Mouse (Mus musculus): ENCODE data around the gene Wtap.
"Not testable (repeated sequence)": the region's sequence is repeated elsewhere in the genome, so short reads cannot be mapped to it uniquely, and the experiment has no call there.

Gene Wtap

DNA sequence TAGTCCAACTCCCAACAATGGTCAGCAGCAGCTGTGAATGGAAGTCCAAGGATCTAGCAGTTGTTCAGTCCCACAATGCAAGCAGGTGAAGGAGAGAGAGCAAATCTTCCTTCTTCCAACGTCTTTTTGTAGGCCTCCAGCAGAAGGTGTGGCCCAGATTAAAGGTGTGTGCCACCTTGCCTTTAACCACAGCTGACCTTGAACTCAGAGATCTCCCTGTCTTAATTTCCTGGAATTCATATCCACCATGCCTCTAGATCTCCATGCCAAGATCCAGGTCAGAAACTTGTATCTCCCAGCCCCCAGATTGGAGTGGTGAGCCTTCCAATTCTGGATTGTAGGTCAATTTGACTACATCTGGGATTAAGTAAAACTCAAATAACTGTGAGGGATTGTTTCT lies at the start of gene Wtap:
Gene Wtap, minus strand, starts transcription at position 101 of the 400 bp plus-strand sequence.
- DNase-seq (ENCODE audit: low read depth, low spot score) = no peak

DNA sequence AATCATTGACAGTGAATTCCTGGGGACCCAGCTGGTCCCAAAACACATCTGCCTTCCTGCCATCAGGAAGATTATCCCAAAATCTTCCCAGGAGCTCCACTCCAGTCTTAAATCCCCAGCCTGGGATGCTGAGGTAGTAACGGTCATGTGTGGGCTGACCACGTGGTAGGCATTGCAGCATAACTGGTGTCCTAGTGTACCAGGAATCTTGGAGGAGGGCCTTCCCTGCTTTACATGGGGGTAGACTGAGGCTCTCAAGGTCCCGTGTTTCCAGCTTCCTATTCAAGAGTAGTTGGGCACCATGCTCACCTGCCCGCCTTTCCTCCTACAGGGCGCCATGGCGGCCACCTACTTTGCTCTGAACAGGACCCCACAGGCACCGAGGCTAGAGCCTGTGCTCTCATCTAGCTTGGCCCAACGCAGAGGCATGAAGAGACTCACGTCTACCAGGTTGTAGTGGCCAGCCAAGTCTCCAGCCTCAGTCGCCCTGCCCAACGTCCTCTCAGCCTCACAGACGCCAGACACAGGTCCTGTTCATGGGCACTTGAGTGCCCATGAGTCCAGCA lies 42.7 kb upstream of the Wtap start:
- DNase-seq (ENCODE audit: low read depth, low spot score) = not testable (repeated sequence)

DNA sequence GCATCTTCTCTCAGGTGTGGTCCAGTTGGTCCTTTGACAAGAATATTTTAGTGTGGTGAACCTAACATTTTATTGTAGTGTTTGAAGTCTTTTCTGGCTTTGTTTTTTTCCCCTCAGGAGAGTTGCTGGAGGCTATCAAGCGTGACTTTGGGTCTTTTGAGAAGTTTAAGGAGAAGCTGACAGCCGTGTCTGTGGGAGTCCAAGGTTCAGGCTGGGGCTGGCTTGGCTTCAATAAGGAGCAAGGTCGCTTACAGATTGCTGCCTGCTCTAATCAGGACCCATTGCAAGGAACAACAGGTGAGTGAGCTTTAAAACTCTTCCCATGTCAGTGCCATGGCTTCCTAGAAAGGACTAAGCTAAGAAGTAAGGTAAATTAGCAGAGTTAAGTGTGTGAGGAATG lies 19.3 kb upstream of the Wtap start:
- no peak for DNase-seq (ENCODE audit: low read depth, low spot score)

DNA sequence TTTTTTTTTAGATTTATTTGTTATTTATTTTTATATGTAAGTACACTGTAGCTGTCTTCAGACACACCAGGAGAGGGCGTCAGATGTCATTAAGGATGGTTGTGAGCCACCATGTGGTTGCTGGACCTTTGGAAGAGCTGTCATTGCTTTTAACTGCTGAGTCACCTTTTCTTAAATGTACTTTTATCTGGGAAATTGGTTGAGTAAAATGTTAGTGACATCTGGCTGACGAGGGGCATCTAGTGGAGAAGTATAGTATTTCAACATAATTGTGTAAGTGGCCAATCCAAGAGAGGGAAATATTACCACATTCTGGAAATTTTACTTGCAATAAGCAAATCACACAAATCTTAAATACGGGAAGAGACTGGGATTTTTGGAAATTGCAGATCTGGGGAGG lies 15.9 kb upstream of the Wtap start:
- no peak for DNase-seq (ENCODE audit: low read depth, low spot score)

DNA sequence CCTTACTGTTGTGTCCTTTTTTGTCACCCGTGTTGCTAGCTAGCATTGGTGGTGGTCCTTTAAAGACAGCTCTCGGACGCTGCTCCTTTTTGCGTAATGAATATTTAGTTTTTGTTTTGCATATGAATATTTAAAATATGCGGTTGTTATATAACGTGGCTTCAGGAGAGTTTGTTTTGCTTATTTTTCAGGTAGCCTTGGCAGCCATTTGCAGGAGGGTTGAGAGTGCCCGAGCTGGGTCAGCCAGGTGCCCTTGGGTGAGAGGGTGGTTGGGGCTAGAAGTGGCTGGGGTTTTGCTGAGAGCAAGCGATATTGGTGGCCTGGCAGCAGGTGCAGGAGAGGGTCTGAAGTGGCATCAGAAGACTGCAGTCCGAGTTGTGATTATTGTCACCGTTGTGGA lies 14.6 kb upstream of the Wtap start:
- no peak for DNase-seq (ENCODE audit: low read depth, low spot score)

DNA sequence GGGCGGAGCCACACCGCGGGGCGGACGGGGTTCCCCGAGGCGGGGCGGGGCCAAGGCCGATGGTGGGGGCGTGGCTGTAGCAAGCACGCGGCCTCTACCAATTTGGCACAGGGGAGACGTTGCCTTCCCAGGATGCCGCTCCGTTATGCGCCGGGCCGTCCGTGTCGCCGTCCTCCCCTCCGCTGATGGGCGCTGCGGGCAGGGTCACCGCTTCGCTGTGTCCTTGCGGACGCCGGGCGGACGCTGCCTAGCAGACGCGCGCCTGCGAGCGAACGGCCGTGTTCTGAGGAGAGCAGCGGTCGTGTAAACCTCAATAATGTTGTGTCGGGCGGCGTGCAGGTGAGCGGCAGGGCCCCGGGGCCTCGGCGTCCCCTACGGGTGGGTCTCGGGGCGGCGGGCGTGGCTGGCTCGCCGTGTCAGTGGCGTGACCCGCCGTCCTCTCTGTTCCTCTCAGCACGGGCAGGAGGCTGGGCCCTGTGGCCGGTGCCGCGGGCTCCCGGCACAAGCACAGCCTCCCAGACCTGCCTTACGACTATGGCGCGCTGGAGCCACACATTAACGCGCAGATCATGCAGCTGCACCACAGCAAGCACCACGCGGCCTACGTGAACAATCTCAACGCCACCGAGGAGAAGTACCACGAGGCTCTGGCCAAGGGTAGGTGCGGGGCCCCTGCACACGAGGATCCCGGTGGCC lies 13.9 kb upstream of the Wtap start:
- peak; percentile 94 for DNase-seq (ENCODE audit: low read depth, low spot score)

DNA sequence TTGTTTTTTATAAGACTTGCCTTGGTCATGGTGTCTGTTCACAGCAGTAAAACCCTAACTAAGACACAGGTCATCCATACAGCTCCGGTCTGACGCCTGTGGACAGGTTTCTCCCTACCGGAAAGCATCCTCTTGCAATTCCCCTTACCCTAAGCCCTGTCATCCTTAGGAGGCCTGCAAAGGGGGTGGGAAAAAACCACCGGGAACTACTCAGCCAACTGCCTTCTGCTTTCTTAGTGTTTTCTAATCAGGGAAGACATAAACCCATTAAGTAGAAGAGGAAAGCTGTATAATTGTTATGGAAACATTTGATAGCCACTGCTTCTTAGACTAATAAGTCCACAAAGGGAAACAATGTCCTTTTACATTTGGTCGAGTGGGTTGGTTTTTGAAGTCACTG lies 13.0 kb upstream of the Wtap start:
- DNase-seq (ENCODE audit: low read depth, low spot score) = no peak

DNA sequence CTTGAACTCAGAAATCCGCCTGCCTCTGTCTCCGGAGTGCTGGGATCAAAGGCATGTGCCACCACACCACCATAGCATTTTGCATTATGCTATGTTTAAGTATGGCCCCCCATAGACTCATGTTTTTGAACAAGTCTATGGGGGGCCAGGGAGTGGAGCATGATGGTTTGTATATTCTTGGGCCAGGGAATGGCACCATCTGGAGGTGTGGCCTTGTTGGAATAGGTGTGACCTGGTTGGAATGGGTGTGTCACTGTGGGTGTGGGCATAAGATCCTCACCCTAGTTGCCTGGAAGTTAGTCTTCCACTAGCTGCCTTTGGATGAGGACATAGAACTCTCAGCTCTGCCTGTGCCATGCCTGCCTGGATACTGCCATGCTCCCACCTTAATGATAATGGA lies 12.6 kb upstream of the Wtap start, which contains the start of gene Sod2:
Gene Sod2, plus strand, starts transcription at position 301 of the 400 bp plus-strand sequence.
- DNase-seq (ENCODE audit: low read depth, low spot score) = not testable (repeated sequence)

DNA sequence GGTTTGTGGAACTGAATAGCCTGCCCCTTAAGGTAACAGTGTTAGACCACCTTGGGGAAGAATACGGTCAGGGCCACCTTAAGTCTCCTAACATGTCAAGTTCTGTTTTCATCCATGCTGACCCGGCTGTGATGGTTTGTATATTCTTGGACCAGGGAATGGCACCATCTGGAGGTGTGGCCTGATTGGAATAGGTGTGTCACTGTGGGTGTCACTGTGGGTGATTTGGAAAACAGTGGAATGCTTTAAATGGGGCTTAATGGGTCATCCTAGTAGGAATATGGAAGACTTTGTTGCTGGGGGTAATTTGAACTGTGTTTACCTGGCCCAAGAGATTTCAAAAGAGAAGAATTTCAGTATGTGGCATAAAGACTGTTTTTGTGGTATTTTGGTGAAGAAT lies 10.5 kb upstream of the Wtap start:
- DNase-seq (ENCODE audit: low read depth, low spot score) = not testable (repeated sequence)

DNA sequence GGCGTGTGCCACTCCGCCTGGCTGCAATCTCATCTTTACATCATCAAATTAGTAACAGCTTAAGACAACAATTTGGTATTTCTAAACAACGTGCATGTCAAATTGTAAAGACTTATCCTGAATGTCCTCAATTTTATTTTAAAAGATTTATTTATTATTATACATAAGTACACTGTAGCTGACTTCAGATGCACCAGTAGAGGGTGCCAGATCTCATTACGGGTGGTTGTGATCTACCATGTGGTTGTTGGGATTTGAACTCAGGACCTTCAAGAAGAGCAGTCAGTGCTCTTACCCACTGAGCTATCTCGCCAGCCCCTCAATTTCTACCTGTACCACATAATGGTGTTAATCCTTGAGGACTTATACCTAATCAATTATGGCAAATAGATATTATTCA lies 8.3 kb upstream of the Wtap start:
- not testable (repeated sequence) for DNase-seq (ENCODE audit: low read depth, low spot score)

DNA sequence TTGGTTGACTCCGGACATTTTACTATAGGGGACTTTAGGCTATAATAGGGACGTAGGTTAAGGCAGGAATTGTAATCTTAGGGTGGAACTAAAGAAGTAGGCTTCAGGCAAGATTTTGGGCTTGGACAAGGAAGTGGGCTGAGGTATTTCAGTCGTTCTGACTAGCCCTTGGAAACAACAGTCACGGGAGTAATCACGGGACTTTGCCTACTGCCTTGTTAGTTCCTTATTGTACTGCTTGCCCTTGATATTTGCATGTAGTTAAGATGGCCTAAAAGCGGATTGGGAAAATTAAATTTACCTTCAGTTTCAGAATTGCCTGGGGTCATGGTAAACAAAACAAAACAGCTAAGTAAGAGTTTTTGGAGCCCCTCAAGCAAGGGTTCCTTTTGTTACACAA lies 5.1 kb upstream of the Wtap start:
- DNase-seq (ENCODE audit: low read depth, low spot score) = no peak

DNA sequence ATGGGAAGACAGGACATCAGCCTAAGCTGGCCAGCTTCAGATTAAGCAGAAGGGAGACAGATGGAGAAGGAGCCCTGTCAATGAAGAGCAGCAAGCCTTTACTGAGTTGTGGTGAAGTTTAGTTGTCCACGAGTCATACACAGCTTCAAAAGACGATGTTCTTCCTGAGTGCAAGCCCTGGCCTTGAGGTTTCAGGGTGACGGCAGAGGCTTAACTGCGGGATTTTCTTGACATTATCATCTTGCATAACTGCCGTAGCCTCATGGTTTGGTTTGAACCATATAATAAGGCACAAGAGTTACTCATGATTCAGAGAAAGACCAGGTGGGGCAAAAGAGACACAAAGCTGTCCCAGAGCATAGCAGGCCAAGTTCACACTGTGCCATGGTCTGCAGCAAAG lies 3.9 kb upstream of the Wtap start:
- no peak for DNase-seq (ENCODE audit: low read depth, low spot score)

DNA sequence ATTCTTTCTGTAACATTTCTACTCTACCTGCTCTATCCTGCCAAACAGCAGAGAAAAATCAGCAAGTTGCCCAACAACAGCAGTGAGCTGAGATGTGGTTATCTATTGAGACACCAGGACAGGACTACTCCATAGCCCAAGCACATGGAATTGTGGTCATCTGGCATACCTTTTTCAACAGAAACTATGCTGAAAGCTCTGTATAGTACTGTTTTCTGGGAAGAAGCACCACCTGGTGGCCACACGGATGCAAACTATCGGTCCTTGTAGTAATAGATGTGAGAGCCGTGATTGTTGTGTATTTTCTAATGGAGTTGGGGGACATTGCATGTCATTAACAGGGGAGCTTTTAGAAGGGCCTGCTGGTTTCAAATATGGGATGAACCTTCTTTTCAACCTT lies 2.4 kb upstream of the Wtap start:
- DNase-seq (ENCODE audit: low read depth, low spot score) = no peak

DNA sequence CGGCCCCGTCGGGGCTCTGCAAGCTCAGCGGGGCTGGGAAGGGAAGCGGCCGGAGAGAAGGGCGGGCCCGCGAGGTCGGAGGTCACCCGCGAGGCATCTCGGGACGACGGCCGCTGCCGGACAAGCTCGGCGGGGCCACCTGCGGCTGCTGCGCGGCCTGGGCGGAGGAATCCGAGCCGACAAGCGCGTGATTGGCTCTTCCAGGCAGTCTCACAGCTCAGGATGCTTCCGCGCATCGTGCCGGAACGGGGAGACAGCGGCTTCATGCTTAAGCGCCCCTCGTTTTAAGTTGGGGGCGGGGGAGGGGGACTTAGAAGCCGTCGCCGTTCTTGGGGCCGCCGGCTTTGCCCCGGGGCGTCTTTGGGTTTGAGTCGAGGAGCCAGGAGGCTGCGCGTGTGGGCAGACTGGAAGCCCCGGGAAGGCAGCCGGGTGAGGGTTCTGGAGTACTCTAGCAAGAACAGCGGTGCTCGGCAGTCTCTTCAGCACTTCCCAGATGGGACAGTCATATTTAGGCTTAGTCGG lies 1.4 kb downstream of the Wtap start:
- DNase-seq (ENCODE audit: low read depth, low spot score) = peak; percentile 92

DNA sequence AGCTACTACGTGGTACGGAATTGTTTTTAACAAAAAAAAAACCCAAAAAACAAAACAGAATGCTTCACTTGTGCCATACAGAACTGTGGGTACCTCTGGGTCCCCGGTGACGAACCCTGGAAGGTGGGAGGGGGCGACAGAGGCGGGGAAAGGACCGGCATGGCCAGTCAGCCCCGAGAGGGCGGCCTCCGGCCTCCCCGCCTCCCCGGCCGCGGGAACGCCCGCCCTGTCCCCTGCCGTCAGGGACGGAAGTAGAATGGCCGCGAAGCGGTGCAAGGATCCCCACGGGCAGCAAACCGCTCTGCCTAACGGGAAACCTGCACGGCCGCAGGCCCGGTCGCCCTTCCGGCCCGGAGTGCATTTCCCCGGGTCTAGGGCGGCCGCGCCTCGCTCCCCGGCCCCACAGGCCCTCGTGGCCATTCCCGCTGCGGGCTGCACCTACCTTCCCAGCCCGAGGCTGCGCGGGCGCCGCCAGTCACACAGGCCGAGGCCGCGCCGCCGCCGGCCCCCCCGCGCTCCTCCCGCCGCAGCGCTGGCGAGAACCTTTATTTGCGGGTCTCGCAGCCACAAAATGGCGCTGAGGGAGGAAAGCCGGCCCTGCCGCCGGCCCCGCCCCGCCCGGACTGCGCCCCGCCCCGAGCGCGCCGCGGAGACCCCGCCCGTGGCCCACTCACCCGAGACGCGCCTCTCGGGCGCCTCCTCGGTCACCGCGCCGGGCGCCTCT lies 2.2 kb downstream of the Wtap start:
- peak; percentile 74 for DNase-seq (ENCODE audit: low read depth, low spot score)

DNA sequence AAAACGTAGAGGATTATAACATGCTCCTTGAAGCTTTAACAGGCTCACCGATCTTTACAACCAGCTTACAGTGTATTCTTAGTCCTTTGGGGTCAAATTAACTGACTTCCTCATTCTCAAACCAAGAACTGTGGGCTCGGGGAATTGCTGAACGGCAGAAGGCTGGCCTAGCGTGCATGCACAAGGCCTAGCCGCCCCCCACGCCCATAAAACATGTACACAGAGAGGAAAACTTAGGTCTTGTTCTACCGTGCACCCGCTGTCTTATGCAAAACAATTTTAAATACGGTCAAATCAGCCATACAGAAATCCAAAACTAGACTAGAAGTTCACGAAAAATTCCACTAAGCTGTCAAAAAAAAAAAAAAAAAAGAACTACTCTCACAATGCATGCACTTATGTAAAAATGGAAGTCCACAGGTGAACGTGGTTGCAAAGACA lies 2.8 kb downstream of the Wtap start:
- DNase-seq (ENCODE audit: low read depth, low spot score) = no peak

DNA sequence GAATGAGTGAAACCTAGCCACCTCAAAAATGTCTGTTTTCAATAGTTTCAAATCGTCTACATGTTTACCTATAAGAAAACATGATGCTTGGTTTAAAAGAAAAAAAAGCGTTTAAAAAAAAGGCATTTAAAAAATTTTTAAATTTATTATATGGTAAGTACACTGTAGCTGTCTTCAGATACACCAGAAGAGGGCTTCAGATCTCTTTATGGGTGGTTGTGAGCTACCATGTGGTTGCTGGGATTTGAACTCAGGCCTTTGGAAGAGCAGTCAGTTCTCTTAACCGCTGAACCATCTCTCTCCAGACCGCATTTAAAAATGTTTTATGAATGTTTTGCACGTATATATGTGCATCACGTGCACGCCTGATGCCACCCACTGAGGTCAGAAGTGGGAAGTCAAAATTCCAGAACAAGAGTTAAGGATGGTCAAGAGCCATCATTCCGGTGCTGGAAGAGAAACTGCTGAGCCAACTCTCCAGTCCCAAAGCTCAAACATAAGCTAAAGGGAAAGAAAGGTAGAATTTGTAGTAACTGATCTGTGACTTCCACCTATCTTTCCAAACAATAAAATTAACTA lies 3.3 kb downstream of the Wtap start:
- no peak for DNase-seq (ENCODE audit: low read depth, low spot score)

DNA sequence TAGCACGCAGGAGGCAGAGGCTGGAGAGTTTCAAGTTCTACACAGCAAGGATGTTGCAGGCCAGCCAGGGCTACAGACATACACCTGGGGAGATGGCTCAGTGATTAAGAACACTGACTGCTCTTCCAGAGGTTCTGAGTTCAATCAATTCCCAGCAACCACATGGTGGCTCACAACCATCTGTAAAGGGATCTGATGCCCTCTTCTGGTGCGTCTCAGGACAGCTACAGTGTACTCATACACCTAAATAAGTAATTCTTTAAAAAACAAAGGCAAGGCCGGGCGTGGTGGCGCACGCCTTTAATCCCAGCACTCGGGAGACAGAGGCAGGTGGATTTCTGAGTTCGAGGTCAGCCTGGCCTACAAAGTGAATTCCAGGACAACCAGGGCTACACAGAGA lies 5.9 kb downstream of the Wtap start:
- not testable (repeated sequence) for DNase-seq (ENCODE audit: low read depth, low spot score)

DNA sequence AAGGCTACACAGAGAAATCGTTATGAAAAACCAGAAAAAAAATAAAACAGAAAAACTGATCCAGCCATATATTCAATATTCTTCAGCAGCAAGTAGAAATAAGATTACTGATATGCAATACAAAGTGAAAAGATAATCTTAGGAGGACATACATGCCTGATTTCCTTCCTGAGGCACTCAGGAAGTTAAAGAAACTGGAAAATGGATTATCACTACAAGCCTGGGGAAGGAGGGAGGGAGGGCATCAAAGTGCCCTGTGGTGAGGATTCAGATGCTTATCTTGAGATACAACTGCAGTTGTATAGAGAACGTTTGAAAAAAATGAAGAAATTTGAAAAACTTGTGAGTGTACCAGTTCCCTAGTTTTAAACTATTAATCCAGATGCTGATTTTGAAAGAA lies 10.0 kb downstream of the Wtap start:
- DNase-seq (ENCODE audit: low read depth, low spot score) = no peak

DNA sequence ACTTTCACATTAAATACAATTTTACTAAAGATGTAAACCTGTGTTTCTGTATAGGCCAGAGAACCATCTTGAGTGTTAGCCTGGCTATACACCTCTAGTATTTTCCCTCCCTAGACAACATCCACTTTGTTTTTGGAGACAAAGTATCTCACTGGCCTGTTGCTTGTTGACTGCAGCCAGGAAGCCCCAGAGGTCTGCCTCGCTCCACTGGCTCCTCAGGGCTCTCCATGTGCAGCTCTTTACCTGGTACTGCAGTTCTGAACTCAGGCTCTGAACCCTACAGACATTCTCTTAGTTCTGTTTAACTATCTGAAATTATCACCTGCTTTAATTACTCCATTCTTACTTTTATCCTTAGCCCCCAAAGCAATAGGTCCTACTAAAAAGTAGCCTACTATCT lies 15.4 kb downstream of the Wtap start:
- DNase-seq (ENCODE audit: low read depth, low spot score) = no peak

DNA sequence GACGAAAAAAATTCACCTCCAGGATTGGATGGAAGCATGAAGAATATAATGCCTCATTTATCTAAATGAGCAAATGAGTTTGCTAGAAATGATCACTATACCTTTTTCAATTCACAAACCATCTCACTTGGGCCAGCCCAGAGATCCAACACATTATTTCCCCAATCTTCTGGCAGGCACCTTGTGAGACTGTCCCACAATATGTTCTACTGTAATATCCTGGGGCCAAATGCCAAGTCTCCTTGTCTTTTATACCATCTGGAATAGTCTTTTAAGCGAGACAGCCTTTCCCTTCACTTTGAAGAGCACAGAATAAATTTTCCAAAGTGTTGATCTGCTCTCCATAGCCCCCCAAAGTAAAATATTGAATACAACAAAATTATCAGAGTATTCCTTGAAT lies 20.1 kb downstream of the Wtap start:
- no peak for DNase-seq (ENCODE audit: low read depth, low spot score)

DNA sequence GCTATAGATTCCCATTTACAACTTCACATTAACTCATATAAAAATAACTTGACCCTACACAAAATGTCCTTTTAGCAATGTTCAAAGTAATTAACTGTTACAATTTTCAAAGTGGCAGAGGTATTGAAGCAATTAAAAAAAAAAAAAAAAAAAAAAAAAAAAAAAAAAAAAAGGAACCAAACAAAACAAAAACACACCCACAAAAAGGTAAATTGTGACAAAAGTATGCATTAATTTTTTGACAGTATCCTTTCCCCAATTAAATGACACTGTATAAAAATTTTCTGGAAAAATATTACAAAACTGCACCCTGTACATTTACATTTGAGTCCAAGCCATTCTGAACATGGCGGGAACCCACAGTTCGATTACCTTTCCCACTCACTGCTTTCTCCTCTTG lies 26.8 kb downstream of the Wtap start:
- no peak for DNase-seq (ENCODE audit: low read depth, low spot score)
